In the genomic region with DNA sequence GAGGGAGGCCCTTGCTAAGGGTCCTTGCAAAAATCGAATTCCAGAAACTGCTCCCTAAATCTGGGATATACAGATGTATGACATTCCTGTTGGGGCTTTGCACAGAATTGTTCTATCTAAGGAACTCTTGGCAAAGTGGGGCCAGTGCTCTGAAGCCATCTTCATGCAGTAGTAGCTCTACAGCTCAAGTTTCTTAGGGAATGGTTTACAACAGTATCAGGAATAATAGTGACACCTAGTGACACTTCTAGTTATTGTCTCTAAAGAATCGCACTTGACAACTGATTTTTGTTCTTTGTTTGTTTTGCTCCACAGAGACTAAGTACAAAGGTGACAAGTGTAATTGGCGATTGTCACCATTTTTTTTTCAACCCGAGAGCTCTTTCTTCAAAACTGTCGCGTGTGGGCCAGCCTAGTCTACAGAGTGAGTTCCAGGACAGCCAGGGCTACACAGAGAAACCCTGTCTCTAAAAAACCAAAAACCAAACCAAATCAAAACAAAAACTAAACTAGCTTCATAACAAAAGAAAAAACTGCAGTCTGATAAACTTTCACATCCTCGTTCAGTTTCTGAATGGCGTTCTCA, we compare ENCODE assay signal across 8 mouse cellular contexts. TPM values are rescaled to one million over a fixed set of nuclear protein-coding genes. Genes with fewer than 3 reads are reported as not detected.
DNase-seq lines count a peak whose midpoint lies in the region; ATAC-seq and TF ChIP-seq lines count a peak whose summit lies in the region.

No protein-coding gene starts in this region.

- no peak for DNase-seq in gastrocnemius, adult 2 months
- DNase-seq in gastrocnemius, postnatal 14 days: no peak
- peak; percentile 75 for DNase-seq in CD4-positive, CD25-positive, alpha-beta regulatory T cell, adult 2 months (ENCODE audit: low read depth, low spot score)
- DNase-seq in embryonic facial prominence, embryonic 11.5 days (ENCODE audit: low spot score): peak; percentile 83
- DNase-seq in thymus, postnatal 4 days: no peak
- no peak for DNase-seq in right cerebral cortex, adult 18-20 months

- no peak overlapping the region for H3K4me2 ChIP-seq in embryonic facial prominence, embryonic 11.5 days (ENCODE audit: low read depth, low read length)

- TF ChIP-seq CTCF in gastrocnemius, adult 2 months (IDR thresholded peaks at IDR 0.05): peak; percentile 71

- no peaks in the 10 kb centered on the region for H3K36me3 ChIP-seq in embryonic facial prominence, embryonic 11.5 days (replicated peaks; ENCODE audit: control insufficient read depth, insufficient read depth, low read depth, low read length)

- H3K27me3 ChIP-seq in embryonic facial prominence, embryonic 11.5 days (ENCODE audit: control insufficient read depth, insufficient read depth, low read length): no peaks in the 10 kb centered on the region

- 31% methylated on average over 8 of the region's 8 CpGs for WGBS in embryonic facial prominence, embryonic 11.5 days

- 0 out of 2 replicates have a peak overlapping the region, but pooled peaks have one; percentile 38 for H3K27ac ChIP-seq in gastrocnemius, adult 2 months
- H3K27ac ChIP-seq in embryonic facial prominence, embryonic 11.5 days (replicated peaks; ENCODE audit: low read depth, low read length): no peak overlapping the region

- ATAC-seq in embryonic facial prominence, embryonic 11.5 days (replicated peaks; ENCODE audit: insufficient number of reproducible peaks, low FRiP score, low TSS enrichment, low read depth): no peak
- ATAC-seq in megakaryocyte, adult 5-6 weeks (ENCODE audit: poor library complexity, severe bottlenecking): peak; percentile 41
- no peak for ATAC-seq in erythroid progenitor cell, adult 5-6 weeks (replicated peaks; ENCODE audit: low FRiP score, poor library complexity, severe bottlenecking)

- H3K9me3 ChIP-seq in embryonic facial prominence, embryonic 11.5 days (replicated peaks; ENCODE audit: control insufficient read depth, low read length): no peaks in the 10 kb centered on the region

- H3K4me1 ChIP-seq in embryonic facial prominence, embryonic 11.5 days (ENCODE audit: control insufficient read depth, insufficient read depth, low read length): no peaks in the 10 kb centered on the region

- H3K4me3 ChIP-seq in gastrocnemius, adult 2 months: no peak overlapping the region
- no peak overlapping the region for H3K4me3 ChIP-seq in embryonic facial prominence, embryonic 11.5 days (ENCODE audit: low read depth, low read length)

- intact Hi-C loops in gastrocnemius, adult 2 months (cut with DNase I): loop anchor here (1.0 to 10.0 kb wide), 4 partner anchors 120 to 444 kb away; no protein-coding TSS in a partner anchor
- intact Hi-C loops in gastrocnemius, postnatal 14 days (cut with DNase I; ENCODE audit: low total_unique reads): loop anchor here (5.0 kb wide), 3 partner anchors 121 to 261 kb away; no protein-coding TSS in a partner anchor

- H3K9ac ChIP-seq in embryonic facial prominence, embryonic 11.5 days (replicated peaks; ENCODE audit: low read length): no peak overlapping the region

RNA-seq across cellular contexts. Expression of gene Myom1, which starts 33.7 kb away (rescaled TPM):
- total RNA-seq in gastrocnemius, adult 2 months (2021): 1,000 to 10,000 TPM; 1,223 to 1,379 TPM
- 1,000 to 10,000 TPM; 1,017 to 1,171 TPM for total RNA-seq in gastrocnemius, postnatal 14 days (2021)
- 4.7 and 5.9 TPM in 2 replicates for polyA plus RNA-seq in embryonic facial prominence, embryonic 11.5 days (2014; fragmentation: Nextera tagmentation; extraction: Ambion mirVana)
- total RNA-seq in megakaryocyte, adult 5-6 weeks (2015): 0.07 and 0.11 TPM in 2 replicates
- total RNA-seq in megakaryocyte, adult 5-6 weeks (2017): 0.44 and 0.69 TPM in 2 replicates
- 0.42 TPM in 1 of 2 replicates, not detected in the other for total RNA-seq in erythroid progenitor cell, adult 5-6 weeks (2015; ENCODE audit: low replicate concordance)
- total RNA-seq in erythroid progenitor cell, adult 5-6 weeks (2017; ENCODE audit: low replicate concordance): 2.1 TPM in 1 of 2 replicates, not detected in the other

RNA-seq across cellular contexts. Expression of gene Myl12a, which starts 34.0 kb away (rescaled TPM):
- 100 to 1,000 TPM; 301 to 553 TPM for total RNA-seq in gastrocnemius, adult 2 months (2021)
- 100 to 1,000 TPM; 490 to 594 TPM for total RNA-seq in gastrocnemius, postnatal 14 days (2021)
- polyA plus RNA-seq in embryonic facial prominence, embryonic 11.5 days (2014; fragmentation: Nextera tagmentation; extraction: Ambion mirVana): 595 and 613 TPM in 2 replicates
- 445 and 515 TPM in 2 replicates for total RNA-seq in megakaryocyte, adult 5-6 weeks (2015)
- 230 and 278 TPM in 2 replicates for total RNA-seq in megakaryocyte, adult 5-6 weeks (2017)
- total RNA-seq in erythroid progenitor cell, adult 5-6 weeks (2015; ENCODE audit: low replicate concordance): 108 and 111 TPM in 2 replicates
- total RNA-seq in erythroid progenitor cell, adult 5-6 weeks (2017; ENCODE audit: low replicate concordance): 28.0 and 45.2 TPM in 2 replicates

Comparison
In these comparisons a context has a peak if more than half of its experiments do, and no peak if none do; other contexts are left out.
1. DNase-seq: peak in CD4-positive, CD25-positive, alpha-beta regulatory T cell, adult 2 months (single experiment) and embryonic facial prominence, embryonic 11.5 days (single experiment); none in gastrocnemius, adult 2 months (single experiment), gastrocnemius, postnatal 14 days (single experiment), thymus, postnatal 4 days (single experiment) and right cerebral cortex, adult 18-20 months (single experiment).
2. RNA of gene Myom1, which starts 33.7 kb away (total RNA-seq): 1,223 to 1,379 TPM in gastrocnemius, adult 2 months and 1,017 to 1,171 TPM in gastrocnemius, postnatal 14 days; 0.07 to 0.69 TPM in megakaryocyte, adult 5-6 weeks and 0.42 to 2.1 TPM in erythroid progenitor cell, adult 5-6 weeks; every median in the first group is over 100 times any median in the second.